Mouse (Mus musculus) lung, adult 2 months (tissue): ENCODE results near the gene Tpst2.

Source experiments
- CTCF ChIP-seq: fragments of 200-500 bp; IDR thresholded peaks from 2 replicates; pipeline ENCODE4 v1.5.1; 2011; ENCODE audit warnings: mild to moderate bottlenecking, low read length, control low read depth; ENCODE audit not compliant: insufficient read depth
- POLR2A ChIP-seq: fragments of 200-500 bp; IDR thresholded peaks from 2 replicates; pipeline ENCODE4 v1.6.1; 2011; ENCODE audit warnings: low read depth, mild to moderate bottlenecking, control low read depth, low read length, borderline replicate concordance; ENCODE audit errors: extremely low read depth

DNA sequence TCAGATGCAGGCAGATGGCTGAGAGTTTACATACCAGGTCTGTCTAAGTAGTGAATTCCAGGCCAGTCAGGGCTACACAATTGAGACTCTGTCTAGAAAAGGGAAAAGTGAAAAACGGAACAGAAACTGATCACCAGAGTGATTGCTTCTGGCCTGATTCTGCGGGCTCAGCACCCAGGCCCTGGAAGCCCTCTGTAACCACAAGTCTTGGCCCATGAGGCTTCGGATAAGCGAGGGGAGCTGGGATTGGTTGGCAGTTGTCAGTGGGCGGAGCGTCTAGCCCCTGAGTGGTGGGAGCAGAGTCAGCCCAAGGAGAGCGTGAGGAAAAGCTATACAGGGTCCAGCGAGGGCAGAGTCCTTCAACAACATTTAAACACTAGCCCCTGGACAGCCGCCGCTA is 11.0 kb upstream of the Tpst2 start:
- no peak for TF ChIP-seq POLR2A
- TF ChIP-seq CTCF, result no peak
